Mouse (Mus musculus): ENCODE measurements at regions not wholly inside any gene's neighbourhood (a gene's known extent, or its start where the extent isn't known, plus 50 kb on each side); places are given as distances from the start of the nearest gene placed in this dataset.

DNA sequence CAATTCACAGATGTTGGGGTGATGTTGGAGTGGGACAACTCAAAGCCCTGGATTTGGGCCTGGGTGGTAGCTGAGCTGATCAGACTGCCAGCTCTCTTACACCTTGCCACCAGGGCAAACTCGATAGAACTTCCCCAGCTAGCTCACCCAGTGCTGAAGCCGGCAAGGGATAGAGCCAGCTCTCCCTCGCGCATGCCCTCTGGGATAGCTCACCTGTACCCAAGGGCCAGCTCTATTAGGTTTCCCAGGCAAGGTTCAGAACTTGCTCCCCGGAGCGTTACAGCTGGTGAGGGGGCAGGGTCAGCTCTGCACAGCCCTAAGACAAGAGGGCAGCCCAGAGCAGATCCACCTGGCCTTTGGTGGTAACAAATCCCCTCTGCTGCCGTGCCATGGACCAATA lies 54.1 kb upstream of the 1700012A03Rik start:
- 87% methylated on average over 7 of the region's 7 CpGs for WGBS
- no peak overlapping the region for H3K27ac ChIP-seq
- no peaks in the 10 kb centered on the region for H3K36me3 ChIP-seq
- no peak overlapping the region for H3K4me2 ChIP-seq (replicated peaks)
- H3K4me1 ChIP-seq (replicated peaks) = no peaks in the 10 kb centered on the region
- H3K4me3 ChIP-seq (replicated peaks) = no peak overlapping the region
- no peak for ATAC-seq
- H3K9ac ChIP-seq (replicated peaks) = no peak overlapping the region
- H3K27me3 ChIP-seq = no peaks in the 10 kb centered on the region
- no peaks in the 10 kb centered on the region for H3K9me3 ChIP-seq

- Histone ChIP-seq H3K27me3 (no peaks in the 10 kb centered on the region), H3K4me2 (replicated peaks) (no peak overlapping the region), H3K36me3 (no peaks in the 10 kb centered on the region), H3K4me1 (replicated peaks) (no peaks in the 10 kb centered on the region), H3K4me3 (replicated peaks) (no peak overlapping the region), H3K27ac (no peak overlapping the region), H3K9ac (replicated peaks) (no peak overlapping the region), H3K9me3 (no peaks in the 10 kb centered on the region)
- no peak for ATAC-seq
- WGBS = 88% methylated on average over 4 of the region's 4 CpGs
Observed at GRCm38 (mm10) chr6:31995249-31995648, 54.8 kb upstream of the 1700012A03Rik start.

DNA sequence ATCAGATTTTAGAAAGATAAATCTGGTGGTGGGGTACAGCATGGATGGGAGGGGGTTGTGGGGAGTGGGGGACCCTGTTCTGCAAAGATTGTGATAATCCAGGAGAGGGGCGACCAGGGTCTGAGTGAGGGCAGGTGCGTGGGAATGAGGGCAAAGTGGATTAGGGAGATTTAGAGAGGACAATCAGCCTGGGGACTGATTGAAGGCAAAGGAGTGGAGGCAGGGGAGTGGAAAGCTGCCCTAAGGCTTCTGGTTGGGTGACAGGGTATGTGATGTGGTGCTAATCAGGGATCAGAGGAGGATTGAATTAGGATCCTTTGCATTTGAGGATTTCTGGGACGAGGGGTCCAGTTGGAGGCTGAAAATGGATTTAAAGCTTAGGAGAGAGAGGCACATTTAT lies 64.3 kb upstream of the 1700012A03Rik start:
- Histone ChIP-seq H3K27me3 (no peaks in the 10 kb centered on the region), H3K36me3 (no peaks in the 10 kb centered on the region), H3K9me3 (no peaks in the 10 kb centered on the region), H3K4me3 (replicated peaks) (no peak overlapping the region), H3K9ac (replicated peaks) (no peak overlapping the region), H3K27ac (no peak overlapping the region), H3K4me1 (replicated peaks) (peaks cover 28% of the 10 kb centered on the region), H3K4me2 (replicated peaks) (no peak overlapping the region)
- 0 out of 2 replicates have a peak, but pooled peaks have one; percentile 58 for ATAC-seq
- WGBS = 13% methylated on average over 3 of the region's 3 CpGs

DNA sequence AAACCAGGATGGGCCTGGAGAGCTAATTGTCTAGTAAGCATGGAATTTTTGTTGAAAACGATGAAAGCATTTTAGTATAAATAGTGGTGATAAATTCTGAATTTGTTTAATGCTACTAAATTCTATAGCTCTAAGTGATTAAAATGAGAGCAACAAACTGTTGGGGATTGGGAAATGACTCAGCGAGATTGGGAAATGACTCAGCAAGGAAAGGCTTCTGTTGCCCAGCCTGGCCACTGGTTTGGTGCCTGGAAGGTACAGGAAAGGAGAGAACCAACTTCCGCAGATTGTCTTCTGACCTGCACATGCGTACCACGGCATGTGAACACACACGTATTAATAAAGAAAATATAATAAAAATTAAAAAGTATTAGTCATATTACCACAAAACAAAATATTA lies 73.3 kb upstream of the 1700012A03Rik start:
- no peak for ATAC-seq
- Histone ChIP-seq H3K4me2 (replicated peaks) (no peak overlapping the region), H3K27ac (no peak overlapping the region), H3K9me3 (no peaks in the 10 kb centered on the region), H3K9ac (replicated peaks) (no peak overlapping the region), H3K36me3 (no peaks in the 10 kb centered on the region), H3K4me3 (replicated peaks) (no peak overlapping the region), H3K27me3 (no peaks in the 10 kb centered on the region), H3K4me1 (replicated peaks) (no peaks in the 10 kb centered on the region)
- WGBS = 95% methylated on average over 6 of the region's 6 CpGs

DNA sequence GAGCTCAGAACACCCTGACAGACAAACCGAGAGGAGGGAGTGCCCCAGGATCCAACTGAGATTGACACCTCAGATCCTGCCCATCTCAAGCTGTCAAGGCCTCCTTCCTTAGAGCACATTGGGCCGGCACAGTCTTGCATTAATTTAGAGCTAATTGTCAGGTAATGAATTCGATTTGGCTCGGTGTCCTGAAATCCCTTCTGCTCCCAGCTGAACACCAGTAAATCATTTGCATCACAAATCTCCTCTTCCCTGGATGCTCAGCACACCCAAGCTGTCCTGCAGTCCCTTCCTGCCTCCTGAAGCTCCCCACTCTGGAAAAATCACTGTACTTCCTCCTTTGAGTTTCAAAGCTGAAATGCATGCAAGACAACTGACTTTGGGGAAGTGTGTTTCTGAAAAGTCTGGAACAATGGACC lies 102.0 kb upstream of the 1700012A03Rik start:
- Histone ChIP-seq H3K36me3 (no peaks in the 10 kb centered on the region), H3K4me2 (replicated peaks) (no peak overlapping the region), H3K27ac (peak overlapping the region; percentile 55; the same call in 1 of the 2 replicates), H3K9me3 (no peaks in the 10 kb centered on the region), H3K9ac (replicated peaks) (no peak overlapping the region), H3K4me1 (replicated peaks) (peaks cover 15% of the 10 kb centered on the region), H3K4me3 (replicated peaks) (no peak overlapping the region), H3K27me3 (no peaks in the 10 kb centered on the region)
- ATAC-seq = peak; percentile 60; the same call in 1 of the 2 replicates
- 5% methylated on average over 4 of the region's 4 CpGs for WGBS

DNA sequence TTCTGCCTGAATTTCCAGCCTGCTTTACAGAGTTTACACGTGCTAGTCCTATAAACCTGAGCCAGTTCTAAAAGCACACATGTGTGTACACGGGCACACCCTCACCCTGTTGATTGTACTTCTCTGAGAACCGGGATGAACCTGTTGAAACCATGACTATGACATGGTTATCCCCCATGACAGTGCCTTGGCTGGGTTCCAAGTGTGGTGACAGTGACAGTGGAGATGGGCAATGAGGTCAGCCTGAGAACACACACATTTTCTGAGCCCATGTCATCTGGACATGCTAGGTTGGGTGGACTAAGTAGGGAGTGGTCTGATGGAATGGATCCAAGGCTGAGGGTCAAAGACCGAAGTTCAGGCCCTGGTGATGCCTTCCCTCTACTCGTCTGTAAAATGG lies 103.5 kb upstream of the 1700012A03Rik start:
- Histone ChIP-seq H3K27me3 (no peaks in the 10 kb centered on the region), H3K27ac (no peak overlapping the region), H3K9ac (replicated peaks) (no peak overlapping the region), H3K36me3 (no peaks in the 10 kb centered on the region), H3K4me3 (replicated peaks) (no peak overlapping the region), H3K9me3 (no peaks in the 10 kb centered on the region), H3K4me1 (replicated peaks) (peaks cover 15% of the 10 kb centered on the region), H3K4me2 (replicated peaks) (no peak overlapping the region)
- ATAC-seq = no peak
- WGBS = 89% methylated on average over 5 of the region's 5 CpGs

GRCm38 (mm10) chr6:31945347-31945746 lies 104.7 kb upstream of the 1700012A03Rik start:
- Histone ChIP-seq H3K9ac (replicated peaks) (no peak overlapping the region), H3K36me3 (no peaks in the 10 kb centered on the region), H3K27ac (no peak overlapping the region), H3K4me1 (replicated peaks) (peaks cover 15% of the 10 kb centered on the region), H3K27me3 (no peaks in the 10 kb centered on the region), H3K4me2 (replicated peaks) (no peak overlapping the region), H3K9me3 (no peaks in the 10 kb centered on the region), H3K4me3 (replicated peaks) (no peak overlapping the region)
- WGBS = 71% methylated on average over 7 of the region's 7 CpGs
- ATAC-seq = no peak

GRCm38 (mm10) chr6:31944546-31944945 lies 105.5 kb upstream of the 1700012A03Rik start:
- Histone ChIP-seq H3K4me1 (replicated peaks) (peaks cover 15% of the 10 kb centered on the region), H3K4me2 (replicated peaks) (no peak overlapping the region), H3K27me3 (no peaks in the 10 kb centered on the region), H3K36me3 (no peaks in the 10 kb centered on the region), H3K27ac (no peak overlapping the region), H3K4me3 (replicated peaks) (no peak overlapping the region), H3K9ac (replicated peaks) (no peak overlapping the region), H3K9me3 (no peaks in the 10 kb centered on the region)
- 92% methylated on average over 8 of the region's 8 CpGs for WGBS
- no peak for ATAC-seq

DNA sequence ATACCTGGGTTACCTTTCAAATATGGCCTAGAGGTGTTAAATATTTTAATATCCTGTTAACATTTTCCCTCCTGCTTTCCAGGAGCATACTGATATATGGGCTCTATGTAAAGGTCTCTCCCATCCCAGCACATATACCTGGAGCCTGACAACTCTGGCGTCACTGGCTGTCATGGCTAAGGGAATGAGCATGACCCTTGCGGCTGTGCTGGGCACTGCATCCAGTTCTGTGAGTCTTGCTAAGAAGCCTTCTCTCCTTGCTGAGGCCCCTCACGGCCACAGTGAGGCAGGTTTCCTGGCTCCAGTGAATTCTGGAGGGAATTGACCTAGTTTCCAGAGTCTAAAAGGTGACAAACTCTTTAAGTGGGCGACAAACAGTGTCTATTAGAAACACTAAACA lies 107.3 kb upstream of the 1700012A03Rik start:
- ATAC-seq = no peak
- H3K27me3 ChIP-seq = peaks cover 4% of the 10 kb centered on the region; the same call in 1 of the 2 replicates
- WGBS = 68% methylated on average over 4 of the region's 4 CpGs
- H3K4me1 ChIP-seq (replicated peaks) = peaks cover 11% of the 10 kb centered on the region
- H3K36me3 ChIP-seq = no peaks in the 10 kb centered on the region
- H3K4me2 ChIP-seq (replicated peaks) = no peak overlapping the region
- H3K9ac ChIP-seq (replicated peaks) = no peak overlapping the region
- H3K4me3 ChIP-seq (replicated peaks) = no peak overlapping the region
- no peaks in the 10 kb centered on the region for H3K9me3 ChIP-seq
- no peak overlapping the region for H3K27ac ChIP-seq

GRCm38 (mm10) chr6:31938216-31938814 lies 111.7 kb upstream of the 1700012A03Rik start:
- H3K36me3 ChIP-seq = no peaks in the 10 kb centered on the region
- WGBS = 5% methylated on average over 20 of the region's 20 CpGs
- H3K27ac ChIP-seq = peak overlapping the region; percentile 40
- H3K4me1 ChIP-seq (replicated peaks) = peaks cover 15% of the 10 kb centered on the region
- peak; percentile 88 for ATAC-seq
- H3K9me3 ChIP-seq = no peaks in the 10 kb centered on the region
- peaks cover 9% of the 10 kb centered on the region; the same call in 1 of the 2 replicates for H3K27me3 ChIP-seq
- H3K4me2 ChIP-seq (replicated peaks) = peak overlapping the region; percentile 68
- H3K9ac ChIP-seq (replicated peaks) = peak overlapping the region; percentile 57
- H3K4me3 ChIP-seq (replicated peaks) = peak overlapping the region; percentile 44

GRCm38 (mm10) chr6:31937146-31937545 lies 112.9 kb upstream of the 1700012A03Rik start:
- Histone ChIP-seq H3K9me3 (no peaks in the 10 kb centered on the region), H3K9ac (replicated peaks) (no peak overlapping the region), H3K4me2 (replicated peaks) (no peak overlapping the region), H3K27me3 (peaks cover 9% of the 10 kb centered on the region; the same call in 1 of the 2 replicates), H3K4me1 (replicated peaks) (peaks cover 19% of the 10 kb centered on the region), H3K4me3 (replicated peaks) (no peak overlapping the region), H3K27ac (no peak overlapping the region), H3K36me3 (no peaks in the 10 kb centered on the region)
- 85% methylated on average over 12 of the region's 12 CpGs for WGBS
- ATAC-seq = no peak

DNA sequence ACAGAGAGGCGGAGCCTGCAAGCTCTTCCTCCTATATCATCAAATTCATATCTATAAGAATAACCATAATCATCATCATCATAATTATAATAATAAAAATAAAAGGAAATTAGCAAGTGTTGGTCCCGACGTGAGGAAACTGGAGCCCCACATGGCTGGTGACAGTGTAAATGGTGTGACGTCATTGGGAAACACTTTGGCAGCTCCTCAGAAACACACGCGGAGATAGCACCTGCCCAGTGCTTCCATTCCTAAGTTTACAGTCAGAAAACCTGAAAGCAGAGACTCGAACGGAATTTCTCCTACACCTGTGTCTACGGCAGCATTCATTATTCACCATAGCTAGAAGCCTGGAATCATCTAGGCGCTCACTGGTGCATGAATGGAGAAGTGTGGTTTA lies 115.2 kb upstream of the 1700012A03Rik start:
- no peak overlapping the region for H3K27ac ChIP-seq
- peaks cover 9% of the 10 kb centered on the region; the same call in 1 of the 2 replicates for H3K27me3 ChIP-seq
- no peak for ATAC-seq
- H3K36me3 ChIP-seq = no peaks in the 10 kb centered on the region
- H3K4me2 ChIP-seq (replicated peaks) = no peak overlapping the region
- H3K4me3 ChIP-seq (replicated peaks) = no peak overlapping the region
- H3K9me3 ChIP-seq = no peaks in the 10 kb centered on the region
- H3K9ac ChIP-seq (replicated peaks) = no peak overlapping the region
- H3K4me1 ChIP-seq (replicated peaks) = peaks cover 19% of the 10 kb centered on the region
- WGBS = 92% methylated on average over 10 of the region's 10 CpGs

GRCm38 (mm10) chr6:31933956-31934355 lies 116.1 kb upstream of the 1700012A03Rik start:
- no peak overlapping the region for H3K4me2 ChIP-seq (replicated peaks)
- H3K27me3 ChIP-seq = peaks cover 7% of the 10 kb centered on the region; the same call in 1 of the 2 replicates
- no peaks in the 10 kb centered on the region for H3K36me3 ChIP-seq
- 79% methylated on average over 8 of the region's 8 CpGs for WGBS
- H3K9ac ChIP-seq (replicated peaks) = no peak overlapping the region
- peaks cover 19% of the 10 kb centered on the region for H3K4me1 ChIP-seq (replicated peaks)
- peak overlapping the region; percentile 40; the same call in 1 of the 2 replicates for H3K27ac ChIP-seq
- H3K4me3 ChIP-seq (replicated peaks) = no peak overlapping the region
- no peaks in the 10 kb centered on the region for H3K9me3 ChIP-seq
- no peak for ATAC-seq

Data from midbrain, embryonic 13.5 days (tissue).